Mouse (Mus musculus) neural tube, embryonic 13.5 days (tissue): ENCODE measurements around the gene Dmac1. TPM values are rescaled to one million over a fixed set of nuclear protein-coding genes. Genes with fewer than 3 reads are reported as not detected.
"Not testable (repeated sequence)": the region's sequence is repeated elsewhere in the genome, so short reads cannot be mapped to it uniquely, and the experiment has no call there.

ENCODE experiments used
- ATAC-seq: fragments of 200-750 bp; cut with Nextera tagmentation; 2 replicates; pipeline ENCODE4 v1.8.0; 2017; ENCODE audit warnings: low read depth, mild to moderate bottlenecking, moderate TSS enrichment, moderate library complexity
- H3K27ac ChIP-seq: fragments of 300-500 bp; sonication (generic); replicated peaks from 2 replicates; pipeline ENCODE4 v1.5.1; 2015; ENCODE audit warnings: moderate library complexity, mild to moderate bottlenecking, inconsistent platforms
- H3K27me3 ChIP-seq: fragments of 300-500 bp; sonication (generic); 2 replicates; pipeline ENCODE4 v1.6.1; 2015; ENCODE audit warnings: mild to moderate bottlenecking, inconsistent platforms
- H3K36me3 ChIP-seq: fragments of 300-500 bp; sonication (generic); 2 replicates; pipeline ENCODE4 v1.6.1; 2015; ENCODE audit warnings: mild to moderate bottlenecking, inconsistent platforms
- H3K4me1 ChIP-seq: fragments of 300-500 bp; sonication (generic); replicated peaks from 2 replicates; pipeline ENCODE4 v1.6.1; 2015; ENCODE audit warnings: inconsistent platforms
- H3K4me2 ChIP-seq: fragments of 300-500 bp; sonication (generic); 2 replicates; pipeline ENCODE4 v1.6.1; 2015; ENCODE audit warnings: inconsistent platforms, mild to moderate bottlenecking, moderate library complexity
- H3K4me3 ChIP-seq: fragments of 300-500 bp; sonication (generic); 2 replicates; pipeline ENCODE4 v1.5.1; 2015; ENCODE audit warnings: mild to moderate bottlenecking, inconsistent platforms
- H3K9ac ChIP-seq: fragments of 300-500 bp; sonication (generic); 2 replicates; pipeline ENCODE4 v1.6.1; 2015; ENCODE audit warnings: moderate library complexity, mild to moderate bottlenecking, inconsistent platforms
- H3K9me3 ChIP-seq: fragments of 300-500 bp; sonication (generic); 2 replicates; pipeline ENCODE4 v1.6.1; 2016; ENCODE audit warnings: inconsistent platforms
- WGBS: fragments of 180-500 bp; shearing (Covaris S2); methylation state at CpG from one replicate; pipeline ENCODE4 v1.1.7; 2015; 5-methylcytosine and 5-hydroxymethylcytosine counted together
- polyA plus RNA-seq: library from polyadenylated mRNA; unstranded; fragments of >200 nt; fragmentation: Nextera tagmentation; extraction: Ambion mirVana; gene quantifications from 2 replicates; pipeline ENCODE4 v1.2.1, GENCODE M21; 2015

The Dmac1 gene
- polyA plus RNA-seq, 1 experiment from 2014 or later, result 110 TPM

GRCm38 (mm10) chr4:75266773-75267550 is 11.1 kb downstream of the Dmac1 start:
- Histone ChIP-seq H3K9ac (no peak overlapping the region), H3K9me3 (no peaks in the 10 kb centered on the region), H3K4me2 (no peak overlapping the region), H3K27ac (no peak overlapping the region), H3K27me3 (no peaks in the 10 kb centered on the region), H3K36me3 (peaks cover 2% of the 10 kb centered on the region; the same call in 1 of the 2 replicates), H3K4me1 (no peaks in the 10 kb centered on the region), H3K4me3 (no peak overlapping the region)
- no peak for ATAC-seq
- 76% methylated on average over 6 of the region's 6 CpGs for WGBS

DNA sequence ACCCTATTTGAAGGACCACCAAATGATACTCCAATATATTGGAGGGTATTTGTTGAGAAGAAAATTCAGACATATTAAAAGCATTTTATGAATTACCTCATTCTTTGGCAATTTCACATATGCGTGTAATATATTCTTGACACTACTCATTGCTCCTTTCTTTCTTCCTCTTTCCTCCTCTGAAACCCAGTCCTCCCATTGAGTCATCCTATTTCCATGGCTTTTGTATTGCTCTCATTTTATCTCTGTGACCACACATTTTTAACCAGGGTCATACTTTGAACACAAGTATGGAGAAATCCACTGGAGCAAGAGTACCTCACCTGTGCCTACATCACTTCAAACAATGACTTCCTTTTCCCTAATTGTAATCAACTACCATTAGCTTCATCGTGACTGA is 13.9 kb downstream of the Dmac1 start:
- Histone ChIP-seq H3K4me2 (no peak overlapping the region), H3K9ac (no peak overlapping the region), H3K27me3 (no peaks in the 10 kb centered on the region), H3K27ac (no peak overlapping the region), H3K36me3 (no peaks in the 10 kb centered on the region), H3K4me1 (no peaks in the 10 kb centered on the region), H3K9me3 (no peaks in the 10 kb centered on the region), H3K4me3 (no peak overlapping the region)
- no peak for ATAC-seq
- WGBS, result 93% methylated on average over 2 of the region's 2 CpGs

GRCm38 (mm10) chr4:75263556-75264129 is 14.5 kb downstream of the Dmac1 start:
- H3K9me3 ChIP-seq, result no peaks in the 10 kb centered on the region
- 91% methylated on average over 3 of the region's 3 CpGs for WGBS
- H3K36me3 ChIP-seq, result no peaks in the 10 kb centered on the region
- H3K27ac ChIP-seq, result no peak overlapping the region
- no peaks in the 10 kb centered on the region for H3K4me1 ChIP-seq
- H3K4me2 ChIP-seq, result no peak overlapping the region
- no peak for ATAC-seq
- H3K4me3 ChIP-seq, result no peak overlapping the region
- no peak overlapping the region for H3K9ac ChIP-seq
- H3K27me3 ChIP-seq, result no peaks in the 10 kb centered on the region

- Histone ChIP-seq H3K36me3 (no peaks in the 10 kb centered on the region), H3K9ac (no peak overlapping the region), H3K4me3 (no peak overlapping the region), H3K9me3 (no peaks in the 10 kb centered on the region), H3K4me2 (no peak overlapping the region), H3K27ac (no peak overlapping the region), H3K4me1 (no peaks in the 10 kb centered on the region), H3K27me3 (no peaks in the 10 kb centered on the region)
- ATAC-seq, result no peak
- WGBS, result 74% methylated on average over 7 of the region's 7 CpGs
Observed at GRCm38 (mm10) chr4:75262423-75262822, 15.7 kb downstream of the Dmac1 start.

DNA sequence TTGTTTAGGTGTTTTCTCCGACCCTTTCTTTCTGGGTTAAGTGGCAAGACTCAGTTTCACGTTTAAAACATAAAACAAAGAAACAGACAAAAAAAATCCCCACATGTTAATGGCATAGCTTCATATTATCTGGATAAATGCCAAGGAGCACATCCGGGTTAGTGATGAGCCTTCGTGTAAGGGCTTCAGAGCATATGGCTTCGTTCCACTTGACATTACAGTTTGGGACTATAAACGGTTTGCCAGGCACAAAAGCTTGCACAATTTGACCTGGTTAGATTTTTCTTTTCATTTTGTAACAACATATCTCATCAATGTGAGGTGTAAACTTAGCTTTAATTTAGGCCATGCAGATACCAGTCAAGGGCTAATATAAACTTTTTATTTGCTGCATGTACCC is 17.9 kb downstream of the Dmac1 start:
- no peak overlapping the region for H3K27ac ChIP-seq
- H3K9ac ChIP-seq, result no peak overlapping the region
- H3K36me3 ChIP-seq, result no peaks in the 10 kb centered on the region
- WGBS, result 55% methylated on average over 6 of the region's 6 CpGs
- no peaks in the 10 kb centered on the region for H3K27me3 ChIP-seq
- no peaks in the 10 kb centered on the region for H3K9me3 ChIP-seq
- ATAC-seq, result peak; percentile 61; the same call in 1 of the 2 replicates
- no peak overlapping the region for H3K4me3 ChIP-seq
- no peaks in the 10 kb centered on the region for H3K4me1 ChIP-seq
- no peak overlapping the region for H3K4me2 ChIP-seq

- Histone ChIP-seq H3K36me3 (no peaks in the 10 kb centered on the region), H3K4me2 (no peak overlapping the region), H3K4me3 (no peak overlapping the region), H3K4me1 (no peaks in the 10 kb centered on the region), H3K9me3 (no peaks in the 10 kb centered on the region), H3K27ac (no peak overlapping the region), H3K9ac (no peak overlapping the region), H3K27me3 (no peaks in the 10 kb centered on the region)
- ATAC-seq, result peak; percentile 75
- WGBS, result 21% methylated on average over 3 of the region's 3 CpGs
Observed at GRCm38 (mm10) chr4:75259447-75259846, 18.7 kb downstream of the Dmac1 start.

- 43% methylated on average over 3 of the region's 3 CpGs for WGBS
- not testable (repeated sequence) for H3K27me3 ChIP-seq, H3K9ac ChIP-seq, H3K4me3 ChIP-seq, H3K9me3 ChIP-seq, H3K36me3 ChIP-seq, H3K27ac ChIP-seq, ATAC-seq, H3K4me2 ChIP-seq, H3K4me1 ChIP-seq
Observed at GRCm38 (mm10) chr4:75234602-75235001, 43.5 kb downstream of the Dmac1 start.
